Mouse (Mus musculus): Measurements from ENCODE around the gene Clcnka. TPM values are rescaled to one million over a fixed set of nuclear protein-coding genes. Genes with fewer than 3 reads are reported as not detected.

Clcnka gene
- polyA plus RNA-seq, 2 experiments from 2014 or later, result not detected

GRCm38 (mm10) chr4:141367997-141368791 lies 30.3 kb downstream of the Clcnka start, which contains the start of gene Fam131c:
TSS of gene Fam131c (plus strand) at chr4:141368220.
- no peak for ATAC-seq

GRCm38 (mm10) chr4:141365876-141366275 lies 32.6 kb downstream of the Clcnka start:
- ATAC-seq, result no peak

- no peak for ATAC-seq
Measured at GRCm38 (mm10) chr4:141365126-141365525, 33.4 kb downstream of the Clcnka start.

GRCm38 (mm10) chr4:141362937-141363548 lies 35.5 kb downstream of the Clcnka start:
- ATAC-seq, result peak; percentile 36

- ATAC-seq, result no peak
Measured at GRCm38 (mm10) chr4:141360846-141361245, 37.7 kb downstream of the Clcnka start.

- ATAC-seq, result no peak
Measured at GRCm38 (mm10) chr4:141359222-141359621, 39.3 kb downstream of the Clcnka start.

GRCm38 (mm10) chr4:141357811-141358210 lies 40.7 kb downstream of the Clcnka start:
- no peak for ATAC-seq

- no peak for ATAC-seq
Measured at GRCm38 (mm10) chr4:141353868-141354267, 44.7 kb downstream of the Clcnka start.

GRCm38 (mm10) chr4:141352986-141353385 lies 45.5 kb downstream of the Clcnka start:
- ATAC-seq, result no peak

- no peak for ATAC-seq
Measured at GRCm38 (mm10) chr4:141351972-141352371, 46.6 kb downstream of the Clcnka start.

- no peak for ATAC-seq
Measured at GRCm38 (mm10) chr4:141350015-141350414, 48.5 kb downstream of the Clcnka start.

GRCm38 (mm10) chr4:141348616-141349015 lies 49.9 kb downstream of the Clcnka start:
- no peak for ATAC-seq

GRCm38 (mm10) chr4:141347365-141347797 lies 51.1 kb downstream of the Clcnka start:
- ATAC-seq, result no peak

GRCm38 (mm10) chr4:141345219-141345618 lies 53.3 kb downstream of the Clcnka start:
- ATAC-seq, result no peak

- ATAC-seq, result no peak
Measured at GRCm38 (mm10) chr4:141343515-141343914, 55.0 kb downstream of the Clcnka start.

GRCm38 (mm10) chr4:141341477-141341876 lies 57.0 kb downstream of the Clcnka start:
- ATAC-seq, result no peak

GRCm38 (mm10) chr4:141338853-141339252 lies 59.7 kb downstream of the Clcnka start:
- no peak for ATAC-seq

GRCm38 (mm10) chr4:141337986-141338385 lies 60.5 kb downstream of the Clcnka start:
- ATAC-seq, result no peak

- no peak for ATAC-seq
Measured at GRCm38 (mm10) chr4:141336196-141336595, 62.3 kb downstream of the Clcnka start.

GRCm38 (mm10) chr4:141335263-141335796 lies 63.2 kb downstream of the Clcnka start:
- ATAC-seq, result no peak

- ATAC-seq, result no peak
Measured at GRCm38 (mm10) chr4:141334695-141335094, 63.8 kb downstream of the Clcnka start.

All from activated CD4-positive, CD25-positive, alpha-beta regulatory T cell, adult 4 months (primary cell).